Mouse (Mus musculus): ENCODE measurements at regions not wholly inside any gene's neighbourhood (a gene's known extent, or its start where the extent isn't known, plus 50 kb on each side); places are given as distances from the start of the nearest gene placed in this dataset.

GRCm38 (mm10) chr14:113431220-113431619, 116.8 kb downstream of the Tpm3-rs7 start:
- Histone ChIP-seq H3K4me1 (ENCODE audit: control insufficient read depth, insufficient read depth, low read length) (no peaks in the 10 kb centered on the region), H3K27me3 (ENCODE audit: control insufficient read depth, insufficient read depth, low read length) (no peaks in the 10 kb centered on the region), H3K9ac (replicated peaks; ENCODE audit: low read length) (no peak overlapping the region), H3K4me2 (ENCODE audit: low read length) (no peak overlapping the region), H3K4me3 (replicated peaks; ENCODE audit: low read depth, low read length) (no peak overlapping the region), H3K27ac (replicated peaks; ENCODE audit: low read depth, low read length) (no peak overlapping the region), H3K9me3 (ENCODE audit: control insufficient read depth, low read length) (no peaks in the 10 kb centered on the region), H3K36me3 (ENCODE audit: control insufficient read depth, insufficient read depth, low read length) (no peaks in the 10 kb centered on the region)
- 80% methylated on average over 4 of the region's 4 CpGs for WGBS
- no peak for DNase-seq
- ATAC-seq (ENCODE audit: low FRiP score, low TSS enrichment) = no peak

GRCm38 (mm10) chr14:113442261-113442660, 127.9 kb downstream of the Tpm3-rs7 start:
- H3K27me3 ChIP-seq (ENCODE audit: control insufficient read depth, insufficient read depth, low read length) = no peaks in the 10 kb centered on the region
- H3K4me3 ChIP-seq (replicated peaks; ENCODE audit: low read depth, low read length) = no peak overlapping the region
- no peak overlapping the region for H3K9ac ChIP-seq (replicated peaks; ENCODE audit: low read length)
- H3K27ac ChIP-seq (replicated peaks; ENCODE audit: low read depth, low read length) = no peak overlapping the region
- H3K9me3 ChIP-seq (ENCODE audit: control insufficient read depth, low read length) = no peaks in the 10 kb centered on the region
- WGBS = 89% methylated on average over 1 of the region's 1 CpGs
- H3K4me1 ChIP-seq (ENCODE audit: control insufficient read depth, insufficient read depth, low read length) = no peaks in the 10 kb centered on the region
- no peak overlapping the region for H3K4me2 ChIP-seq (ENCODE audit: low read length)
- no peak for ATAC-seq (ENCODE audit: low FRiP score, low TSS enrichment)
- no peak for DNase-seq
- H3K36me3 ChIP-seq (ENCODE audit: control insufficient read depth, insufficient read depth, low read length) = no peaks in the 10 kb centered on the region

- Histone ChIP-seq H3K4me3 (replicated peaks; ENCODE audit: low read depth, low read length) (no peak overlapping the region), H3K9me3 (ENCODE audit: control insufficient read depth, low read length) (no peaks in the 10 kb centered on the region), H3K9ac (replicated peaks; ENCODE audit: low read length) (no peak overlapping the region), H3K27me3 (ENCODE audit: control insufficient read depth, insufficient read depth, low read length) (no peaks in the 10 kb centered on the region), H3K4me1 (ENCODE audit: control insufficient read depth, insufficient read depth, low read length) (no peaks in the 10 kb centered on the region), H3K4me2 (ENCODE audit: low read length) (no peak overlapping the region), H3K36me3 (ENCODE audit: control insufficient read depth, insufficient read depth, low read length) (no peaks in the 10 kb centered on the region), H3K27ac (replicated peaks; ENCODE audit: low read depth, low read length) (no peak overlapping the region)
- 62% methylated on average over 1 of the region's 1 CpGs for WGBS
- no peak for ATAC-seq (ENCODE audit: low FRiP score, low TSS enrichment)
- DNase-seq = no peak
Measured at GRCm38 (mm10) chr14:113454891-113455290, 140.5 kb downstream of the Tpm3-rs7 start.

- H3K36me3 ChIP-seq (ENCODE audit: control insufficient read depth, insufficient read depth, low read length) = no peaks in the 10 kb centered on the region
- WGBS = 92% methylated on average over 1 of the region's 1 CpGs
- ATAC-seq (ENCODE audit: low FRiP score, low TSS enrichment) = no peak
Measured at GRCm38 (mm10) chr14:113457514-113457913, 143.1 kb downstream of the Tpm3-rs7 start.

GRCm38 (mm10) chr14:113469072-113469471, 154.7 kb downstream of the Tpm3-rs7 start:
- H3K4me3 ChIP-seq (replicated peaks; ENCODE audit: low read depth, low read length) = no peak overlapping the region
- no peaks in the 10 kb centered on the region for H3K27me3 ChIP-seq (ENCODE audit: control insufficient read depth, insufficient read depth, low read length)
- peak; percentile 31 for DNase-seq
- H3K36me3 ChIP-seq (ENCODE audit: control insufficient read depth, insufficient read depth, low read length) = no peaks in the 10 kb centered on the region
- H3K9me3 ChIP-seq (ENCODE audit: control insufficient read depth, low read length) = no peaks in the 10 kb centered on the region
- H3K27ac ChIP-seq (replicated peaks; ENCODE audit: low read depth, low read length) = no peak overlapping the region
- H3K4me1 ChIP-seq (ENCODE audit: control insufficient read depth, insufficient read depth, low read length) = no peaks in the 10 kb centered on the region
- no peak; the same call in 1 of the 2 replicates for ATAC-seq (ENCODE audit: low FRiP score, low TSS enrichment)
- H3K4me2 ChIP-seq (ENCODE audit: low read length) = no peak overlapping the region
- H3K9ac ChIP-seq (replicated peaks; ENCODE audit: low read length) = no peak overlapping the region
- WGBS = 58% methylated on average over 5 of the region's 5 CpGs

More at GRCm38 (mm10) chr14:113457514-113457913, 143.1 kb downstream of the Tpm3-rs7 start:
- H3K9ac ChIP-seq (replicated peaks; ENCODE audit: low read length) = no peak overlapping the region
- H3K4me3 ChIP-seq (replicated peaks; ENCODE audit: low read depth, low read length) = no peak overlapping the region
- H3K4me2 ChIP-seq (ENCODE audit: low read length) = no peak overlapping the region
- no peak for DNase-seq
- H3K9me3 ChIP-seq (ENCODE audit: control insufficient read depth, low read length) = no peaks in the 10 kb centered on the region
- H3K27me3 ChIP-seq (ENCODE audit: control insufficient read depth, insufficient read depth, low read length) = no peaks in the 10 kb centered on the region
- H3K27ac ChIP-seq (replicated peaks; ENCODE audit: low read depth, low read length) = no peak overlapping the region
- H3K4me1 ChIP-seq (ENCODE audit: control insufficient read depth, insufficient read depth, low read length) = no peaks in the 10 kb centered on the region

- 91% methylated on average over 2 of the region's 2 CpGs for WGBS
- DNase-seq = no peak
- Histone ChIP-seq H3K27ac (replicated peaks; ENCODE audit: low read depth, low read length) (no peak overlapping the region), H3K9me3 (ENCODE audit: control insufficient read depth, low read length) (no peaks in the 10 kb centered on the region), H3K36me3 (ENCODE audit: control insufficient read depth, insufficient read depth, low read length) (no peaks in the 10 kb centered on the region), H3K9ac (replicated peaks; ENCODE audit: low read length) (no peak overlapping the region), H3K4me3 (replicated peaks; ENCODE audit: low read depth, low read length) (no peak overlapping the region), H3K4me1 (ENCODE audit: control insufficient read depth, insufficient read depth, low read length) (no peaks in the 10 kb centered on the region), H3K4me2 (ENCODE audit: low read length) (no peak overlapping the region), H3K27me3 (ENCODE audit: control insufficient read depth, insufficient read depth, low read length) (no peaks in the 10 kb centered on the region)
- ATAC-seq (ENCODE audit: low FRiP score, low TSS enrichment) = no peak
Measured at GRCm38 (mm10) chr14:113469978-113470377, 155.6 kb downstream of the Tpm3-rs7 start.

- Histone ChIP-seq H3K4me2 (ENCODE audit: low read length) (no peak overlapping the region), H3K9me3 (ENCODE audit: control insufficient read depth, low read length) (no peaks in the 10 kb centered on the region), H3K27me3 (ENCODE audit: control insufficient read depth, insufficient read depth, low read length) (no peaks in the 10 kb centered on the region), H3K36me3 (ENCODE audit: control insufficient read depth, insufficient read depth, low read length) (no peaks in the 10 kb centered on the region), H3K27ac (replicated peaks; ENCODE audit: low read depth, low read length) (no peak overlapping the region), H3K4me1 (ENCODE audit: control insufficient read depth, insufficient read depth, low read length) (no peaks in the 10 kb centered on the region), H3K4me3 (replicated peaks; ENCODE audit: low read depth, low read length) (no peak overlapping the region), H3K9ac (replicated peaks; ENCODE audit: low read length) (no peak overlapping the region)
- WGBS = 79% methylated on average over 2 of the region's 2 CpGs
- ATAC-seq (ENCODE audit: low FRiP score, low TSS enrichment) (no peak), DNase-seq (no peak)
Measured at GRCm38 (mm10) chr14:113486591-113486990, 172.2 kb downstream of the Tpm3-rs7 start.

- H3K4me3 ChIP-seq (replicated peaks; ENCODE audit: low read depth, low read length) = no peak overlapping the region
- no peaks in the 10 kb centered on the region for H3K9me3 ChIP-seq (ENCODE audit: control insufficient read depth, low read length)
- H3K4me1 ChIP-seq (ENCODE audit: control insufficient read depth, insufficient read depth, low read length) = no peaks in the 10 kb centered on the region
- WGBS = 89% methylated on average over 2 of the region's 2 CpGs
- no peak for DNase-seq
- H3K27ac ChIP-seq (replicated peaks; ENCODE audit: low read depth, low read length) = no peak overlapping the region
- ATAC-seq (ENCODE audit: low FRiP score, low TSS enrichment) = no peak
- H3K36me3 ChIP-seq (ENCODE audit: control insufficient read depth, insufficient read depth, low read length) = no peaks in the 10 kb centered on the region
- H3K27me3 ChIP-seq (ENCODE audit: control insufficient read depth, insufficient read depth, low read length) = no peaks in the 10 kb centered on the region
- no peak overlapping the region for H3K9ac ChIP-seq (replicated peaks; ENCODE audit: low read length)
- no peak overlapping the region for H3K4me2 ChIP-seq (ENCODE audit: low read length)
Measured at GRCm38 (mm10) chr14:113503796-113504195, 189.4 kb downstream of the Tpm3-rs7 start.

Data from midbrain, embryonic 14.5 days (tissue).